10 mouse cellular contexts compared by ENCODE assay signal in the genomic region with DNA sequence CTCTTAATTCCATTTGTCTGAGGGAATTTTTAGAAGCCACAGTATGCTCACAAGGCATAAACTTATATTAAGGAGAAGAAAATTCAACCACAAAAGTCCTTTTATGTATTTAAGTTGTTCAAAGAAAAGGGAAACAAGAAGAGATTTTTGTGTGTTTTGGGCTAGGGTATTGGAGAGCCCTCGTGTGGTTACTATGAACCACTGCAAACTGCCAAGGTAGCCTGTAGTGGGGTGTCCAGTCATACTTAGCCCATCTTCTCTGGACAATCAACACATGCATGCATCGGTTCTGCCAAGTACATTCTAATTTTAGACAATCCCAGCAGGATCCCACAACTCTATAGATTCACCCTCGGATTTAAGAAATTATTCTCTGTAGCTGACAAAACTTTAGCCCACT.
DNase-seq lines count a peak whose midpoint lies in the region; ATAC-seq and TF ChIP-seq lines count a peak whose summit lies in the region.
"Had no signal": no experiment of that assay in that cellular context is flagged by ENCODE, and none has a peak within 500 bp of the region (broad histone marks: within the 10 kb centered on the region; RNA-seq: fewer than 3 reads in every experiment).

No protein-coding gene starts in this region.

- peak; percentile 63 for TF ChIP-seq CTCF in forebrain, postnatal 0 days (IDR thresholded peaks at IDR 0.05; ENCODE audit: low read depth)
- peak; percentile 69 for TF ChIP-seq CTCF in liver, postnatal 0 days (IDR thresholded peaks at IDR 0.05; ENCODE audit: low read depth)
- peak; percentile 89 for TF ChIP-seq CTCF in Patski (IDR thresholded peaks at IDR 0.05)

- H3K4me2 ChIP-seq in forebrain, postnatal 0 days (ENCODE audit: low read depth) = no peak overlapping the region
- no peak overlapping the region for H3K4me2 ChIP-seq in forebrain, embryonic 11.5 days (ENCODE audit: low read depth, low read length, severe bottlenecking)
- no peak overlapping the region for H3K4me2 ChIP-seq in liver, postnatal 0 days (ENCODE audit: low read depth, low read length)

- CTCF ChIA-PET in Patski (lab: Charles Lee) = no interaction called here

- H3K4me1 ChIP-seq in forebrain, postnatal 0 days (ENCODE audit: insufficient read depth) = no peaks in the 10 kb centered on the region
- no peaks in the 10 kb centered on the region for H3K4me1 ChIP-seq in forebrain, embryonic 11.5 days (replicated peaks; ENCODE audit: control insufficient read depth, insufficient read depth, low read length)
- H3K4me1 ChIP-seq in liver, postnatal 0 days (ENCODE audit: insufficient read depth) = no peaks in the 10 kb centered on the region

- in situ Hi-C loops in Patski (cut with MboI; ENCODE audit: low pct_unique_long_range_greater_than_20kb) = no loop called here

- no peaks in the 10 kb centered on the region for H3K27me3 ChIP-seq in forebrain, postnatal 0 days (ENCODE audit: insufficient read depth, low read length)
- no peaks in the 10 kb centered on the region for H3K27me3 ChIP-seq in forebrain, embryonic 11.5 days (ENCODE audit: control insufficient read depth, insufficient read depth, low read length)
- no peaks in the 10 kb centered on the region for H3K27me3 ChIP-seq in liver, postnatal 0 days (ENCODE audit: insufficient read depth, low read length)
- no peaks in the 10 kb centered on the region for H3K27me3 ChIP-seq in Patski

- no peak for TF ChIP-seq EP300 in liver, postnatal 0 days (IDR thresholded peaks at IDR 0.05; ENCODE audit: low read depth)

- H3K36me3 ChIP-seq in forebrain, postnatal 0 days (ENCODE audit: insufficient read depth) = no peaks in the 10 kb centered on the region
- no peaks in the 10 kb centered on the region for H3K36me3 ChIP-seq in forebrain, embryonic 11.5 days (ENCODE audit: control insufficient read depth, insufficient read depth, low read length)
- H3K36me3 ChIP-seq in liver, postnatal 0 days (replicated peaks; ENCODE audit: insufficient read depth, low read length) = no peaks in the 10 kb centered on the region

- POLR2A ChIA-PET in Patski (lab: Charles Lee) = no interaction called here

- no peaks in the 10 kb centered on the region for H3K9me3 ChIP-seq in forebrain, postnatal 0 days (ENCODE audit: low read length)
- H3K9me3 ChIP-seq in forebrain, embryonic 11.5 days (ENCODE audit: control insufficient read depth, low read length) = no peaks in the 10 kb centered on the region
- no peaks in the 10 kb centered on the region for H3K9me3 ChIP-seq in liver, postnatal 0 days (ENCODE audit: low read length)

- H3K9ac ChIP-seq in forebrain, postnatal 0 days = no peak overlapping the region
- H3K9ac ChIP-seq in forebrain, embryonic 11.5 days (ENCODE audit: low read length) = no peak overlapping the region
- H3K9ac ChIP-seq in liver, postnatal 0 days (replicated peaks) = no peak overlapping the region

- no peak overlapping the region for H3K27ac ChIP-seq in forebrain, postnatal 0 days (ENCODE audit: low read depth, low read length)
- H3K27ac ChIP-seq in forebrain, embryonic 11.5 days (ENCODE audit: low read depth, low read length) = no peak overlapping the region
- H3K27ac ChIP-seq in liver, postnatal 0 days (ENCODE audit: low read depth) = no peak overlapping the region
- H3K27ac ChIP-seq: macrophage had no signal

- WGBS in forebrain, postnatal 0 days = 40% methylated on average over 3 of the region's 3 CpGs
- 44% methylated on average over 3 of the region's 3 CpGs for WGBS in forebrain, embryonic 11.5 days
- WGBS in liver, postnatal 0 days (ENCODE audit: insufficient replicate concordance) = 39% methylated on average over 3 of the region's 3 CpGs

- H3K4me3 ChIP-seq in forebrain, postnatal 0 days (ENCODE audit: low read depth, low read length) = no peak overlapping the region
- no peak overlapping the region for H3K4me3 ChIP-seq in forebrain, embryonic 11.5 days (ENCODE audit: low read depth, low read length)
- no peak overlapping the region for H3K4me3 ChIP-seq in liver, postnatal 0 days (ENCODE audit: low read depth, low read length)

- peak; percentile 45; the same call in 1 of the 2 replicates for ATAC-seq in forebrain, postnatal 0 days
- ATAC-seq in forebrain, embryonic 11.5 days (replicated peaks; ENCODE audit: low FRiP score) = no peak
- no peak for ATAC-seq in liver, postnatal 0 days
- ATAC-seq in Patski = peak; percentile 71
- peak; percentile 90 for ATAC-seq in megakaryocyte, adult 5-6 weeks (ENCODE audit: poor library complexity, severe bottlenecking)

- DNase-seq in forebrain, postnatal 0 days = peak; percentile 3
- no peak for DNase-seq in forebrain, embryonic 11.5 days (ENCODE audit: low spot score)
- no peak for DNase-seq in liver, postnatal 0 days
- DNase-seq in liver (no peak), Patski (ENCODE audit: low read depth, low spot score) (no peak)
- no peak for DNase-seq in cerebellum, adult 9-10 months
- DNase-seq in left cerebral cortex, adult 9 months (ENCODE audit: low spot score in 2 of 2) = no peak
- DNase-seq: kidney, adult 8-10 months had no signal

Comparison
In these comparisons a context has a peak if more than half of its experiments do, and no peak if none do; other contexts are left out.
1. ATAC-seq: peak in forebrain, postnatal 0 days (single experiment), Patski (single experiment) and megakaryocyte, adult 5-6 weeks (single experiment); none in forebrain, embryonic 11.5 days (single experiment) and liver, postnatal 0 days (single experiment).
2. Peak in every context shown above with its lines, with median percentiles within 50 percentile points of each other: CTCF ChIP-seq.